Mouse (Mus musculus) limb, embryonic 11.5 days (tissue): Measurements from ENCODE around the gene Hnrnpl. TPM values are rescaled to one million over a fixed set of nuclear protein-coding genes. Genes with fewer than 3 reads are reported as not detected.

Experiments used
- ATAC-seq: fragments of 200-750 bp; cut with Nextera tagmentation; 2 replicates; pipeline ENCODE4 v1.8.0; 2017; ENCODE audit warnings: low read depth; ENCODE audit not compliant: insufficient number of reproducible peaks, low FRiP score, low TSS enrichment
- DNase-seq: peaks from one replicate; pipeline ENCODE4 v3.0.0-alpha.2; 2015; ENCODE audit warnings: low spot score
- H3K27ac ChIP-seq: fragments of 300-500 bp; sonication (generic); replicated peaks from 2 replicates; pipeline ENCODE4 v1.5.1; 2014; ENCODE audit warnings: low read depth, mild to moderate bottlenecking, low read length
- H3K27me3 ChIP-seq: fragments of 300-500 bp; sonication (generic); 2 replicates; pipeline ENCODE4 v1.6.1; 2014; ENCODE audit warnings: mild to moderate bottlenecking, low read length, mixed read lengths; ENCODE audit not compliant: control insufficient read depth, insufficient read depth
- H3K36me3 ChIP-seq: fragments of 300-500 bp; sonication (generic); 2 replicates; pipeline ENCODE4 v1.6.1; 2014; ENCODE audit warnings: mild to moderate bottlenecking, low read length, moderate library complexity, mixed read lengths; ENCODE audit not compliant: control insufficient read depth, insufficient read depth
- H3K4me1 ChIP-seq: fragments of 300-500 bp; sonication (generic); 2 replicates; pipeline ENCODE4 v1.6.1; 2014; ENCODE audit warnings: low read length, mixed read lengths; ENCODE audit not compliant: control insufficient read depth, insufficient read depth
- H3K4me2 ChIP-seq: fragments of 300-500 bp; sonication (generic); 2 replicates; pipeline ENCODE4 v1.6.1; 2014; ENCODE audit warnings: low read depth, mild to moderate bottlenecking, moderate library complexity; ENCODE audit not compliant: severe bottlenecking
- H3K4me3 ChIP-seq: fragments of 300-500 bp; sonication (generic); 2 replicates; pipeline ENCODE4 v1.5.1; 2014; ENCODE audit warnings: low read depth, low read length
- H3K9ac ChIP-seq: fragments of 300-500 bp; sonication (generic); 2 replicates; pipeline ENCODE4 v1.6.1; 2014; ENCODE audit warnings: mild to moderate bottlenecking, low read length
- H3K9me3 ChIP-seq: fragments of 300-500 bp; sonication (generic); 2 replicates; pipeline ENCODE4 v1.6.1; 2016; ENCODE audit warnings: low read length; ENCODE audit not compliant: control insufficient read depth
- WGBS: fragments of 180-500 bp; shearing (Covaris S2); extraction: QIAGEN DNeasy Blood & Tissue Kit; methylation state at CpG from one replicate; pipeline ENCODE4 v1.1.7; 2014; 5-methylcytosine and 5-hydroxymethylcytosine counted together
- polyA plus RNA-seq: library from polyadenylated mRNA; unstranded; fragments of >200 nt; fragmentation: Nextera tagmentation; extraction: Ambion mirVana; gene quantifications from 2 replicates; pipeline ENCODE4 v1.2.1, GENCODE M21; 2014

Gene Hnrnpl
- polyA plus RNA-seq: 362 and 390 TPM in 2 replicates

GRCm38 (mm10) chr7:28808221-28808941 lies at the start of gene Hnrnpl:
Gene Hnrnpl, plus strand, starts transcription at chr7:28808541.
- no peak for DNase-seq
- Histone ChIP-seq H3K27me3 (no peaks in the 10 kb centered on the region), H3K4me2 (peak within 1 kb of the TSS; percentile 97), H3K4me3 (peak within 1 kb of the TSS; percentile 76), H3K9ac (peak within 1 kb of the TSS; percentile 92), H3K9me3 (no peaks in the 10 kb centered on the region), H3K36me3 (peaks cover 8% of the 10 kb centered on the region), H3K27ac (peak within 1 kb of the TSS; percentile 99), H3K4me1 (peaks cover 26% of the 10 kb centered on the region)
- WGBS: 4% methylated on average over 35 of the region's 35 CpGs
- peak; percentile 4; the same call in 1 of the 2 replicates for ATAC-seq

DNA sequence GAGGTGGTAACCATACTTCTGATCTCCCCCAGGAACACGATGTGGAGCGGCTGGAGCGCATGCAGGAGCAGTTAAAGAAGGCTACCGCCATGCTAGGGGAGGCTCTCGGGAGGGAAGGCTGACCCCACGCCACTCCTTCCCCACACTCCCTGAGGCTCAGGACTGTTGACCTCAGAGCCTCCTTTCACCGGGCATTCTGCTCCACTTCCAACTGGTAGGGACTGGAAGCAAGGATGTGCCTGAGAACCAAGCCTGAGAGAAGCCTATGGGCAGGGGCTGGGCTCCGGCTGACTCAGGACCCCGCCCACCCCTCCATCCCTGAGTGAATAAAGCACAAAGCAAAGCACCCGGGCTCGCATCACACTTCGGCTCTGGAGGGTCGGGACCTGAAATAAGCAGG lies 49.7 kb upstream of the Hnrnpl start:
- peaks cover 23% of the 10 kb centered on the region for H3K36me3 ChIP-seq

GRCm38 (mm10) chr7:28761907-28762306 lies 46.4 kb upstream of the Hnrnpl start:
- Histone ChIP-seq H3K27ac (no peak overlapping the region), H3K27me3 (no peaks in the 10 kb centered on the region), H3K9ac (no peak overlapping the region), H3K4me3 (no peak overlapping the region), H3K36me3 (peaks cover 20% of the 10 kb centered on the region), H3K4me1 (0 out of 2 replicates have a peak, but pooled peaks cover 3% of the 10 kb centered on the region), H3K9me3 (no peaks in the 10 kb centered on the region), H3K4me2 (no peak overlapping the region)
- ATAC-seq (no peak), DNase-seq (no peak)
- WGBS: 92% methylated on average over 9 of the region's 9 CpGs

More for the DNA sequence above, 49.7 kb upstream of the Hnrnpl start:
- no peak for ATAC-seq
- Histone ChIP-seq H3K9ac (no peak overlapping the region), H3K4me1 (no peaks in the 10 kb centered on the region), H3K4me2 (no peak overlapping the region), H3K27ac (no peak overlapping the region), H3K4me3 (no peak overlapping the region), H3K27me3 (peaks cover 11% of the 10 kb centered on the region), H3K9me3 (no peaks in the 10 kb centered on the region)
- DNase-seq: no peak
- WGBS: 85% methylated on average over 13 of the region's 13 CpGs

GRCm38 (mm10) chr7:28765211-28765610 lies 43.1 kb upstream of the Hnrnpl start:
- WGBS: 86% methylated on average over 6 of the region's 6 CpGs
- Histone ChIP-seq H3K27me3 (no peaks in the 10 kb centered on the region), H3K4me1 (peaks cover 6% of the 10 kb centered on the region; the same call in 1 of the 2 replicates), H3K4me2 (peak overlapping the region; percentile 69; the same call in 1 of the 2 replicates), H3K27ac (no peak overlapping the region), H3K9me3 (no peaks in the 10 kb centered on the region), H3K36me3 (peaks cover 10% of the 10 kb centered on the region; the same call in 1 of the 2 replicates), H3K9ac (no peak overlapping the region), H3K4me3 (no peak overlapping the region)
- ATAC-seq (no peak), DNase-seq (no peak)

DNA sequence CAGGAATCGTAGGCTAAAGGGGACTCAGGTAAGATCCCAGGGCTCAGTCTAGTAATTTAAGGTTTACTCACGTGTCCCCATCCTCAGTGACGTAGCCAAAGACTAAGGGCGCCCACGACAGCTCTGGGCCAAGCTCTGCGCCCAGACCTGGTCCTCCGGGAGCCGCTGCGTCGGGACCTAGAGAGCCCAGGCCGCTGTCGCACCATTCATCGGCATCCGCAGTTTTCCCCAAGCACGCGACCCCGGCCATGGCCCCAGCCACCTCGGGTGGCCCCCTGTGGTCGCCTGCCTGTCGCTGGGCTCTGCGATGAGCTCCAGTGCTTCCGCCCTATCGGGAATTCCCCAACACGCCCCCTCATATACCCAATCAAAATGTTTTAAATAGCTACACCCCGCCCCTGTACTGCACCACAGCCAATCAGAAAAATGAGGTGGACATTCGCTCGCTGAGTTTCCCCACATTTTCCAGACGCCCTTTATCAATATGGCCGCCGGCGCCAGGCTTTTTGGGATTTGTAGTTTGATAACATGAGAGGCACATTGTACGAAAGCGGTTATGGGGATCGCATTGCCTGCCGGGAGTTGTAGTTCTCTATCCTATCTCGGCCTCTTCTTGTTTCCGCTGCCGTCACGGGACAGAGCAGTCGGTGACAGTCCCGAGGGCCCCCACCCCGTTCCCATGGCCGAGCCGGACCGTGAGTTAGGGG lies 42.0 kb upstream of the Hnrnpl start, which contains the start of gene Sirt2:
Gene Sirt2, plus strand, starts transcription at position 563 of the 707 bp plus-strand sequence.
- under 1% methylated on average over 45 of the region's 45 CpGs for WGBS
- Histone ChIP-seq H3K36me3 (peaks cover 4% of the 10 kb centered on the region; the same call in 1 of the 2 replicates), H3K4me3 (peak within 1 kb of the TSS; percentile 71), H3K27me3 (no peaks in the 10 kb centered on the region), H3K9me3 (no peaks in the 10 kb centered on the region), H3K4me2 (peak within 1 kb of the TSS; percentile 69), H3K27ac (no peak within 1 kb of the TSS), H3K4me1 (peaks cover 6% of the 10 kb centered on the region; the same call in 1 of the 2 replicates), H3K9ac (peak within 1 kb of the TSS; percentile 58)
- peak; percentile 98 for DNase-seq
- peak; percentile 98 for ATAC-seq

- no peaks in the 10 kb centered on the region for H3K27me3 ChIP-seq
- no peak for ATAC-seq
- no peaks in the 10 kb centered on the region for H3K36me3 ChIP-seq
- peak overlapping the region; percentile 62 for H3K4me2 ChIP-seq
- no peak for DNase-seq
- peak overlapping the region; percentile 52; the same call in 1 of the 2 replicates for H3K9ac ChIP-seq
- peak overlapping the region; percentile 71 for H3K4me3 ChIP-seq
- peaks cover 6% of the 10 kb centered on the region; the same call in 1 of the 2 replicates for H3K4me1 ChIP-seq
- H3K27ac ChIP-seq: no peak overlapping the region
- 8% methylated on average over 14 of the region's 14 CpGs for WGBS
- H3K9me3 ChIP-seq: no peaks in the 10 kb centered on the region
These were observed 41.4 kb upstream of the Hnrnpl start for GRCm38 (mm10) chr7:28766910-28767309.

DNA sequence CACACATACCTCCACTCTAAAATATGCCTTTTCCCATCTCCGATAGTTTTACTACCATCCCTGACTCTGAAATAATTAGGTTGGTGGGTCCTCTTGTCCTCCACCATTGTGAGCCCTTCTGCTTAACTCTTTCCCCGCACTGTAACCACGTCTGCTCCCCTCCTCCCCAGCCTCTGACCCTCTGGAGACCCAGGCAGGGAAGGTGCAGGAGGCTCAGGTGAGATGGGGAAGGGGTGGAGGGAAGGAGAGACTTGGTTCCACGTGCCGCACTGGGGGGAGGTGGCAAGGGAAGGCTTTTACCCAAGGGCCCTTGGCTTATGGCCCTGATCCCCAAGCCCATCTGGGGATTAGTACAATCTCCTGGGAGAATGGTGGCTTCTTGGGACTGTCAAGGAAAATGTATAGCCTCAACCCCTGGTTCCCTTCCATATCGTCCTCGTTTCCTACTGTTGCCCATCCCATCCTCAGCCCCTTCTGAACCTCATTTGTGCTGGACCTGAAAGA lies 40.8 kb upstream of the Hnrnpl start, which contains the start of gene Nfkbib:
Gene Nfkbib, minus strand, starts transcription at position 51 of the 504 bp plus-strand sequence.
- H3K36me3 ChIP-seq: no peaks in the 10 kb centered on the region
- H3K27ac ChIP-seq: no peak within 1 kb of the TSS
- H3K4me1 ChIP-seq: peaks cover 6% of the 10 kb centered on the region; the same call in 1 of the 2 replicates
- WGBS: 67% methylated on average over 7 of the region's 7 CpGs
- ATAC-seq (no peak), DNase-seq (no peak)
- H3K9me3 ChIP-seq: no peaks in the 10 kb centered on the region
- H3K4me2 ChIP-seq: peak within 1 kb of the TSS; percentile 62
- H3K9ac ChIP-seq: peak within 1 kb of the TSS; percentile 52; the same call in 1 of the 2 replicates
- H3K27me3 ChIP-seq: no peaks in the 10 kb centered on the region
- peak within 1 kb of the TSS; percentile 71 for H3K4me3 ChIP-seq

GRCm38 (mm10) chr7:28769414-28769958 lies 38.9 kb upstream of the Hnrnpl start:
- Histone ChIP-seq H3K4me3 (no peak overlapping the region), H3K27me3 (no peaks in the 10 kb centered on the region), H3K9me3 (no peaks in the 10 kb centered on the region), H3K4me1 (peaks cover 6% of the 10 kb centered on the region; the same call in 1 of the 2 replicates), H3K36me3 (no peaks in the 10 kb centered on the region), H3K9ac (no peak overlapping the region), H3K27ac (no peak overlapping the region), H3K4me2 (no peak overlapping the region)
- WGBS: 93% methylated on average over 9 of the region's 9 CpGs
- DNase-seq (no peak), ATAC-seq (no peak)
